Mouse (Mus musculus): Measurements from ENCODE around the gene Cmtm8.

Gene Cmtm8

GRCm38 (mm10) chr9:114787134-114787533 lies 56.8 kb downstream of the Cmtm8 start:
- no peak for DNase-seq (ENCODE audit: low spot score in 2 of 2)

DNA sequence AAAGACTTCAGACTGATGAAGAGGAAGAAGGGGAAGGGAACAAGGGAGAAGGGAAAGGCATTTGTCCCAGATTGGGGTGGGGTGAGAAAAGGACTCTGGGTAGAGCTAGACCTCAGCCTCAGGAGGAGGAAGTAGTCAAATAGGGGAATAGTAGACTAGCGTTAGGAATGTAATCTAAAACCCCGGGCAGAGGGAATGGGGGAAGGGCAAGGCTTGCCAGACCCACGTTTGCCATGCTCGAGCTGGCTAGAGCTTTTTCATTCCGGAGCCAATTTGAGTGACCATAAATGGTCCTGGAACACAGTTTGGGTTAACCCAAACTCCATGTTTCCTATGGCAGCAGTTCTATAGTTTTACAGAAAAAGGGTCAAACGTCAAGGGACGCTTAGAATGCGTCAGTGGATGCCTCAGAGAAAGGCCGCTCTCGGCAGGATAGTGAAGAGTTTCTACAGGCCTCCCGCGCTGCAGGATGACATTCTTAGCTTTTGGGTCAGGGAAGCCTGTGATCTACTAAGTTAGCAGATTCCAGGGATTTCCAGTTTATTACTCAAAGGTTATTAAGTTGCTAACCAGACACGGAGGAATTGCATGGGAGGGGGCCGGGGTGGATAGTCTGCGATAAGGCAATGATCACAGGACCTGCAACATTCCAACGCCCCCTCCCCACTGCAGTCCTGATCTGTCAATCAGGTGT lies 58.4 kb downstream of the Cmtm8 start:
- DNase-seq (ENCODE audit: low spot score in 2 of 2): no peak

DNA sequence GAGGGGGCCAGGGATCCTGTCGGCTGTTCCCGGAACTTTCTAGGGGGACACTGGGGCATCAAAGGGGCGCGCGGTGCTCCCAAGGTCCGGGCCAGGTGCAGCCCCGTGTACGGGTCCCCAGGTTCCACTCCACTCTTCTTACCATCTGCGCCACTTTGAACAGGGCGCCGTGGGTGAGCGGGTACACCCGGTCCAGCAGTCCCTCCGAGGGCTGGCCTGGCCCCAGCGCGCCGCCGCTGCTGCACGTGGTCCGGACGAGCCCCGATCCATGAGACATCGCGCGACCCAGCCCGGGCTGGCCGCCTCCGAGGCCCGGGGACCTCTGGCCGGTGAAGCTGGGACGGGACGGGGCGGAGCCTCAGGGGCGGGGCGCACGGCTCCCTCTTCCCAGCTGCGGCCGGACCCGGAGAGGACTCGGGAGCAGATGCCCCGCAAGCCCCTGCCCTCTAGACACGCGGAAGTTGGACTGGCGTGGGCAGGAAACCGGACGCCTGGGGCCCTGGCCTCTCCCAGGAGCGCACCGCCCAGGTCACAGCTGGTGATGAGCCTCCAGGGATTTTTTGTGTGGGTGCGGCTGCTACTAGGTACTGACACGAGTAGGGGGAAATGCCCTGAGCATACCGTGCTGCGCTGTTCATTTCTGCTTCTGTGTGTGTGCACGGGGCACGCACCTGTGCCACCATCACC lies 62.3 kb downstream of the Cmtm8 start, which contains the start of gene Cmtm7:
Gene Cmtm7, minus strand, starts transcription at position 331 of the 687 bp plus-strand sequence.
- peak; percentile 82 to 85 for DNase-seq (ENCODE audit: low spot score in 2 of 2)

DNA sequence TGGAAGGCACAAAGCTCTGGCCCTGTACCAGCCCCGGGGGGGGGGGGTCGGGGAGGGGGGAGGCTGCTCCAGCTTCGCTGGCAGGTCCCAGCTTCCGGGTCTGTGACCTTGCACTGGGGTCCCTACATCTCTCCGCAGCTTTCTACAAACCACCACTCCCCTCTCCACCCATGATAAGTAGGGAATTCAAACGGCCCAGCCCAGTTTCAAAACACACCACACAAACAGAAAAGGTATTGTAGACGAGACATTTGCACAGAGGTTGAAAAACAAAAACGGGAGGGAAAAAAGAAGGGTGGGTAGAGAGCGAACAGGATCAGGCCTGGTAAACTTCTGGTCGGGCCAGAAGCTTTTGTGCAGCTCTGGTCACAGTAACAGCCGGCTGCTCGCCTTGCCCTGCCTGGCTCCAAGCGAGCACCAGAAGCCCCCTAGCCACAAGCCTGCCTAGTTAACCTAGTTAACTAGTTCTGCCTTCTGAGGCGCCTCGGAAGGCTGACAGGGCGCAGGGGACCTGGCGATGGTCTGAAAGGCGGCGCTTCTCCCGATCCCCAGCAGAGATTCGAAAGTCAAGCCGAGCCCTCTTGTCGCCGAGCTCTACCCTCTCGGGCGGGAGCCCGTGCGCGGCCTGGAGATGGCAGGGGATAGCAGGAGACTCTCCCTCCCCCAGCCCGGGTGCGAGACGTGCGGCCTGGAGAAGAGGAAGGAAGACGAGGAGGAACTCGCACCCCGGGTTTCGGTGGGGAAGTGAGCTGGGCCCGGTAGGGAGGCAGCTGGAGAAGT lies 63.0 kb downstream of the Cmtm8 start:
- DNase-seq (ENCODE audit: low spot score in 2 of 2): peak; percentile 78 to 80

GRCm38 (mm10) chr9:114779984-114780745 lies 63.8 kb downstream of the Cmtm8 start:
- peak; percentile 41 to 44 for DNase-seq (ENCODE audit: low spot score in 2 of 2)

GRCm38 (mm10) chr9:114778877-114779276 lies 65.1 kb downstream of the Cmtm8 start:
- DNase-seq (ENCODE audit: low spot score in 2 of 2): no peak

DNA sequence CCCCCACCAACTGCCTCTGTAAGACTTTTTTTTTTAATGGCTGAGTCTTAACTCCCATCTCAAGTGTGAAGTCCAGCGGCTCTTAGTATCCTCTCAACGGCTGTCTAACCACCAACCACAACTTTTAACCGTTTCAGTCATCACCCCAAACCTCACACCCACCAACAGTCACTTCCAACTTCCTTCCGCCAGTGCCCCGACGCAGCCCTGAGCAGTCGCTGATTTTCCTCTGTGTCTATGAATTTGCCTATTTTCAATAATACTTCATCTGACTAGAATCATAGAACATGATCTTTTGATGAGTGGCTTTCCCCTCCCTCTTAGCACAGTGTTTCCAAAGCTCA lies 65.9 kb downstream of the Cmtm8 start:
- DNase-seq (ENCODE audit: low spot score in 2 of 2): peak; percentile 58

- DNase-seq (ENCODE audit: low spot score in 2 of 2): no peak
Measured at GRCm38 (mm10) chr9:114777178-114778046, 66.5 kb downstream of the Cmtm8 start.

DNA sequence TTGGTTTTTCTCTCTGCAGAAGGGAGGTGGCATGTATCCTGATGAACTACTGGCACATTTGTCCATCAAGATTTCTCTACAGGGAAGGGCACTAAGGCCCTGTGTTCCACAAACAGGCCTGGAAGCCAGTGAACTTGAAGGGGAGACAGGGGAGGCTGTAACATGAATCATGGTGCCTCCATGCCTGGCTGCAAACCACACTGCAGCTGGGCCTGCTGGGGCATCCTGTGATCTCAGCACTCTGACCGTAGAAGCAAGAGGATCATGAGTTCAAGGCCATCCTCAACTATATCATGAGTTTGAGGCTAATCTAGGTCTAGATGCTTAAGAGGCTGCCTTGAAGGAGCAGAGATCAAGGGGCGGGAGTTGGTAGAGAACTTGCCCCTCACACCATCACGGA lies 67.6 kb downstream of the Cmtm8 start:
- DNase-seq (ENCODE audit: low spot score in 2 of 2): no peak

- peak in 1 of 2 experiments; percentile 45 for DNase-seq (ENCODE audit: low spot score in 2 of 2)
Measured at GRCm38 (mm10) chr9:114775272-114775671, 68.7 kb downstream of the Cmtm8 start.

GRCm38 (mm10) chr9:114774629-114775028 lies 69.3 kb downstream of the Cmtm8 start:
- DNase-seq (ENCODE audit: low spot score in 2 of 2): no peak

DNA sequence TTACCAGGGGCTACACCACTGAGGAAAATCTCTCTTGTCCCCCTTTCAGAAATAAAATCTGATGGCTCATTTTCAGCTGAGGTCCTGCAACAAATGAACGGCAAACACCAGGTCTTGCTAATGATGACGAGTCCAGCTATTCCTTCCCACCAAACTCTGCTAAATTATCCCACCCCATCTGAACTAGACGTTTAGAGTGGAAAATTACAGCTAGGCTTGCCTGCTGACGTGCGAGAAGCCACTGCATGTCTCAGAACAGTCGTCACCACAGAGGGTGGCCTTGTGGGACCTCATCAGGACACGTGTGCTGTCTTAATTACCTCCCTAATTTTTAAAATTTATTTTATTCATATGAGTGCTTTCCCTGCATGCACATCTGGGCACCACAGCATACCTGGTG lies 72.4 kb downstream of the Cmtm8 start:
- no peak for DNase-seq (ENCODE audit: low spot score in 2 of 2)

DNA sequence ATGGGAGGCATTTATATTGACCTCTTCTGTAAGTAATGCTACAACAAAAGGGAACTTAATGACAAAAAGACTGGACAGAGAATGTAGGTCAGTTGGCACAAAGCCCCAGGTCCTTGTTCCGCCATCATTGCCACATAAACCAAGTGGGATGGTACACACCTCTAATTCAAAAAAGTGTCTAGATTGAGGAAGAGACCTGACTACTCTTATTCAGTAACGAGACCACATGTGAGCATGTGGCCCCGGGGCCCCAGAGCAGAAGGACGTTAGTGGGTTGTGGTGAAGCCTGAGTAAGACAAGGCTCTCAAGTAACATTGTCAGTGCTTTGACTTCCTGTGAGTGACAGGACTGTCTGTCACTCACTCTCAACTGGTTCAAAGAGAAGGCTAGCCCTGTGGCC lies 73.7 kb downstream of the Cmtm8 start:
- DNase-seq (ENCODE audit: low spot score in 2 of 2): peak; percentile 36 to 57

DNA sequence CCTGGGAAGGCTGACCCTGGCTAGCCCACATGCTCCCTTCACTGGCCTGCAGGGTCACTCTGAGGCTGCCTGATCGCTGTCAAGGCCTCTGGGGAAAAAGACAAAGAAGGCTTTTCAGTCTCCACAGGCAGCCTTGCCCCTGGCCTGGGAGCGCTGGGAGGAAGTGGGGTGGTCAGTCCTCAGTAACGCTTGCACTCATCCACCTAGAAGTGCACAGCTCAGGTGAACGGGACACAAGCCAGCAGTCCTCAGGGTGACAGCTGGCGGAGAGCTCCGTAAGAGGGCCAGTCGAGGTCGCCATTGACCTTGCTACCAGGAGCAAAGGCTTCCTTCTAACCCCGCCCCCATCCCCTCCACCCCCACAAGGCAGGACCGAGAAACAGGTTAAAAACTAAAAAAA lies 75.9 kb downstream of the Cmtm8 start:
- no peak for DNase-seq (ENCODE audit: low spot score in 2 of 2)

DNA sequence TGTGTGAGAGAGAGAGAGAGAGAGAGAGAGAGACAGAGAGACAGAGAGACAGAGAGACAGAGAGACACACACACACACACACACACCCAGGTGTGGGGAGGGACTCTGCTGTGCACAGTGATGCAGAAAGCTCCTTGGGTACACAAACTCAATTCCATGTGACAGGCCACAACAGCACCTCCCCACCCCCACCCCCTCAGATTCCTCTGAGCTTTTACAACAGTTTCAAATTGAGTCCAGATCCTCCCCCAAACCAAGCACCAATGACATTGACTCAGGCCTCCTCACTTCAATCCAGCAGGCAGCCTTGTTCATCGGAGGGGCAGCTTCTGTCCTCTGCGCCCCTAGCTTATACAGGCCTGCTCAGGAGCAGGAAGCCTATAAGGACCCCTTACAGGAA lies 76.4 kb downstream of the Cmtm8 start:
- DNase-seq (ENCODE audit: low spot score in 2 of 2): no peak

- no peak for DNase-seq (ENCODE audit: low spot score in 2 of 2)
Measured at GRCm38 (mm10) chr9:114767030-114767429, 76.9 kb downstream of the Cmtm8 start.

GRCm38 (mm10) chr9:114763341-114763740 lies 80.6 kb downstream of the Cmtm8 start:
- DNase-seq (ENCODE audit: low spot score in 2 of 2): peak in 1 of 2 experiments; percentile 38

DNA sequence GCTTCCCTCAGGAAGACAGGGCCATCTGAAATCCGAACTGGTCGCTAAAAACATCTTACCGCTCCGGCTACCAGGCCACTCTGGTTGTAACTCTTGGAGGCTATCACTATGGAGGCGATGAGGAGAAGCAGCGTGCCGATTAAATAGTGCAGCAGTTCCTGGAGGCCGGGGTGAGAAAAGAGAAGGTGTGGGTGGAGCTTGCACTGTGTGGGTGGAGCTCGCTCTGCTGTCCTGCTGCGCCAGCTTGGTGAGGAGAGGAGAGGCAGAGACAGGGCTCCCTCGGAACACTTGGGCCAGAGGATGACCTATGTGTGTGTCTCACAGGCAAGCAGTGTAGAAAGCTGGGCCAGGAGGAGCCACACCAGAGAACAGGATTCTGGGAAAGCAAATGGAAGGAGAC lies 82.1 kb downstream of the Cmtm8 start:
- DNase-seq (ENCODE audit: low spot score in 2 of 2): no peak

DNA sequence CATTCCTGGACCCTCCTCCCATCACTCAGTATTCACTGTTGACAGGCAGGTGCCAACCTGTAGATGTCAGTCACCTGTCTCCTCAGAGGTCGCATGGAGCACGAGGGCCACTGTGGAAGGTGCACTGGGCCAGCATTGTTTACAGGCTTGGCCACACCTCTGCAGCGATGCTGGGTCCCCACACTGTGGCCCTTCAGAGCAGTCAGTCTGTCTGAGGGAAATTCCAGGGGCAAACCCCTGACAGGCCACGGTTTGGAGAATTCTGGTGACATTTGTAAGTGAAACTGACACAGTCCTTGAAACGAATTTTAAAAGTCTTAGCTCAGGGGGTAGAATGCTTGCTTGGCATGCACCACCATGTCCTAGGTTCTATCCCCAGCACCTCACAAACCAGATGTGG lies 83.6 kb downstream of the Cmtm8 start:
- DNase-seq (ENCODE audit: low spot score in 2 of 2): no peak

DNA sequence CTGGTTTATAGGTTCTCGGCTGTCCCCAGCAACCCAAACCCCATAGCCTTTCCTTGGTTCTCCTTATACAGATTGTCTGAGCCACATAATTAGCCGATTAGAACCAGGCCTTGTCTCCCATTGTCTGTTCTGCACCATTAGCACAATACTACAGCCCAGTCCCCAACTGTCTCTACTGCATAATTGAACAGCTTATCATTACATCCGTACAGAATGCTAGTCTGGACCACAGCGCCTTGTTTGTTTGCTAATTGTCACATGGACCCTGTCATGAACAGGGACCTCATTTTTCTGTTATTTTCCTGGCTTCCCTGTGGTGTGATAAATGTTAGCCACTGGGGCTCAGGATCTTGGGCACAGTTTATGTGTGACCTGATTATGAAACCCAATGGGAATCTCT lies 84.1 kb downstream of the Cmtm8 start:
- DNase-seq (ENCODE audit: low spot score in 2 of 2): no peak

- no peak for DNase-seq (ENCODE audit: low spot score in 2 of 2)
Measured at GRCm38 (mm10) chr9:114758801-114759200, 85.2 kb downstream of the Cmtm8 start.

Data from spleen, postnatal 36 days (tissue).